Mouse (Mus musculus) Patski (cell line): ENCODE data around the gene Six6. TPM values are rescaled to one million over a fixed set of nuclear protein-coding genes. Genes with fewer than 3 reads are reported as not detected.

Source experiments
- ATAC-seq: fragments of 100-300 bp; one replicate; pipeline ENCODE4 v1.8.0; 2021
- CTCF ChIA-PET: fragments of 350-600 bp; sonication (Branson Sonifier 250); formaldehyde crosslinking; loops from one replicate; lab custom pipeline; 2022; ENCODE audit warnings: inconsistent platforms; lab: Charles Lee
- POLR2A ChIA-PET: fragments of 350-600 bp; sonication (Branson Sonifier 250); formaldehyde crosslinking; loops from one replicate; lab custom pipeline; 2022; ENCODE audit warnings: antibody characterized with exemption, inconsistent platforms; lab: Charles Lee
- DNase-seq: peaks from one replicate; pipeline ENCODE4 v3.0.0-alpha.2; 2011; ENCODE audit warnings: low read depth, low spot score
- H3K27me3 ChIP-seq: fragments of 371-371 bp; one replicate; pipeline ENCODE4 v1.5.1; 2021
- CTCF ChIP-seq: fragments of 100-300 bp; IDR thresholded peaks from one replicate; pipeline ENCODE4 v1.5.1; 2021
- in situ Hi-C: fragments of 300-500 bp; cut with MboI; formaldehyde crosslinking; loops from 3 replicates; pipeline ENCODE4 v1.11.1; 2018; ENCODE audit warnings: low pct_unique_long_range_greater_than_20kb, mixed read lengths
- polyA plus RNA-seq: library from polyadenylated mRNA; unstranded; gene quantifications from one replicate; pipeline ENCODE4 v1.2.3, GENCODE M21; 2021

Six6 gene
- polyA plus RNA-seq, result not detected

DNA sequence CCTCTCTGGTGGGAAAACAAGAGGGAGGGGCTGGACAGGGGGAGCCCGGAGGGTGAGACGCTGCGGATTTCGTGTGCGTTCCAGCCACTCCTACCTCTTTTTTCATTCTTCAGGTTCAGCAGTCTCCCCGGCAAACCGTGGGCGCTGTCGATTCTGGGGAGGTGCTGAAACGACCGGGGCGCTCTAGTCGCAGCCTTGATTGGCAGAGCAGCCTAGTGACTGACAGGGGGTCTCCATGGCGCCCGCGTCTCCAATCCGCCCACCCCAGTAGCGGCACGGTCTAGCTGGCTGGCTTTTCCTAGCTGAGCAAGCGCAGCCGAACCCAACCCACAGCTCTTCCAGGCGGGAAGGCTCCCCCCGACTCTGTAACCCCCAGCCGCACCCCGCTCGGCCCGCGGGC is at the start of gene Six6:
TSS of gene Six6 (plus strand) at position 277 of the 400 bp plus-strand sequence.
- no peak for TF ChIP-seq CTCF
- ChIA-PET CTCF (no interaction called here), POLR2A (no interaction called here)
- DNase-seq, result no peak
- peaks cover 81% of the 10 kb centered on the region for H3K27me3 ChIP-seq
- in situ Hi-C loops, result no loop called here
- ATAC-seq, result no peak

DNA sequence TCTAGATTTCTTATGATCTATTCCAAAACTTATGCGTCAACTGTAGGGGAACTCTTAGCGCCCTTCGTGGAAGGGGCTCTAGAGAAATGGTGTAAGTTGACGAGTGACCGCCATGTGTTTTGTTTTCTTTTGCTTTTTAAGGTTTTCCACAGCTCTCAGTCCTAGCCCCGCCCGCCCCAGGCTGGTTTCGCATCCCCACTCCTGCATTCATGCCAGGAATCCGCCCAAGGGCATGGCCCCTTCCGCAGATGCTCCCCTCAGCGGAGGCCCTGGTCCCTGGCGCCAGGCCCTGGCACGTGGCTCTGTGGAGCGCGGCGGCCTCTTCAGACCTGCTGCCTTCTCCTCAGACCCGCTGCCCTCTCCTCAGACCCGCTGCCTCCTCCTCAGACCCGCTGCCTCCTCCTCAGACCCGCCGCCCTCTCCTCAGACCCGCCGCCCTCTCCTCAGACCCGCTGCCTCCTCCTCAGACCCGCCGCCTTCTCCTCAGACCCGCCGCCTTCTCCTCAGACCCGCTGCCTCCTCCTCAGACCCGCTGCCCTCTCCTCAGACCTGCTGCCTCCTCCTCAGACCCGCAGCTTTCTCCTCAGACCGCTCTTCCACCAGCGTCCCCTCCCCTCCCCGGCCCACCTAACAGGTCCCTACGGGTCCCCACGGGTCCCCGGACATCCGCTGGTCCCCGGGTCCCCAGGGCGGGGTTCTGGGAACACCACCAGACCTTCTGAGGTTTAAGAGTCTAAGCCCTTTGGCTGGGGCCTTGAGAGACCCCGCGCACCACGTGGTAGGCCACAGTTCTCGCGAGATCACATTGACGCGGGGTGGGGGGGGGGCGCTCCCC is 22.3 kb upstream of the Six6 start:
- DNase-seq, result no peak
- peaks cover 50% of the 10 kb centered on the region for H3K27me3 ChIP-seq
- no peak for ATAC-seq
- POLR2A ChIA-PET, result no interaction called here
- CTCF ChIA-PET, result no interaction called here
- no peak for TF ChIP-seq CTCF
- in situ Hi-C loops, result no loop called here

DNA sequence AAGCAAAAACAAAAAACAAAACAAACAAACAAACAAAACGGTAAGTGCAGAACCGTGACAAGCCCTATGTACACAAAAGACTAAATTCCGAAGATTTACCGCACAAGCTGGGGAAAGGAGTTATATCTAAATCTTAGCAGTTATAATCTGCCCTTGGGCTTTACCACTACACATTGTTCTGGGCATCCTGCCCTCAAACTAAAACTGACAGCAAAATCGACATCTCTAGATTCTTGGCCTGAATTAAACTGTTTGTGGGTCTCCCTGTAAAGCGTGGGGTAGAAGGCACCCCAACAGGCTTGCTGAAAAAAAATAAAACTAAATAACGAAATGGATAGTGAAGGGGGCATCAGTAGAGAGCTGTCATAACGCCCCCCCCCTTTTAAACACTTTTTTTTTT is 2.9 kb upstream of the Six6 start:
- no peak for ATAC-seq
- CTCF ChIA-PET, result no interaction called here
- POLR2A ChIA-PET, result interaction anchor here (0.6 to 0.7 kb wide), 2 partner anchors 95 to 613 kb away, joined by 5 to 6 read pairs; no protein-coding TSS in a partner anchor
- DNase-seq, result no peak
- in situ Hi-C loops, result no loop called here
- H3K27me3 ChIP-seq, result peaks cover 52% of the 10 kb centered on the region
- TF ChIP-seq CTCF, result no peak

DNA sequence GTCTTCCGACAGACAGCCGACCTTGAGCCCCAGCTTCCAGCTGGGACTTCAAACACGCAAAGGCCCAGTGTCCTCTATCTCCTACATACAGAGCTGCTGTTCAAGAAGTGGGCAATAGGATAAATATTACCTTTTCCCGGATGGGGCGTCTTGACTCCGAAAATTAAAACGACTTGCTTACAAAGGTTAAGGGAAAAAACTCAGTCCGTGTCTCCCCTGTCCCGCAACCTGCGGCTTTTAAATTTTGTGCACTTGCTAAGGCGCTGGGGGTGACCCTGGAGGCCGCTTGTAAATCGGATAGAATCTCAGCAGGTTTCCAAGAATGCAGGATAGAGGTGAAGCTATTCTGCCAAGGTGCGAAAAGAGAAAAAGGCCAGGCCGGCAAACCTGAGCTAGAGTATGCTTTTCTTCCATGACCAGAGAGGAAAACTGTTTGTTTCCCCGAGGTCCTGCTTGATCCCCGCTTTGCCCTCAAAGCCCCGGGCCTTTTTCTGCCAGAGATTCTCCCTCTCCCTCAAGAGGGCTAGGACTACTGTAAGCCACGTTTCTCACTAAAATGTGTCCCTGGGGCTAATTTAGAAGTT is 2.1 kb upstream of the Six6 start:
- H3K27me3 ChIP-seq, result peaks cover 61% of the 10 kb centered on the region
- POLR2A ChIA-PET, result interaction anchor here (0.6 kb wide), 1 partner anchor 54 kb away, joined by 3 read pairs; no protein-coding TSS in a partner anchor
- ATAC-seq, result no peak
- DNase-seq, result no peak
- in situ Hi-C loops, result no loop called here
- TF ChIP-seq CTCF, result no peak
- CTCF ChIA-PET, result no interaction called here

DNA sequence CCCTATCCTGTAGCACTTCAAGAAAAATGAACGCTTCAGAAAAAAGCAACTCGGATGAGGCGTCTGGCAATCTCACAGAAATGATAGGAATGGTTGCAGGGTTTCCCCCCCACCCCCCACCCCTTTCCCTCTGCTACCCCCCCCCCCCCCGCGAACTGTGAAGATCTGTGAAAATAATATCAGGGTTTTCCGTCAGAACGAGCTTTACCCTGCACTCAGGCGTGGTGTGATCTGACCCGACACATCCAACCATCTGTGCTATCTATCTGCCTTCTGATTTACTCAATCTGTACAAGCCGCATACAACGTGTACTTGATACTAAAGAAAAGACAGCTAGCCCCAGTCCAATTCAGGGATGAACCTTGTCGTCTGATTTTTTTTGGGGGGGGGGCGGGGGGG is 1.5 kb upstream of the Six6 start:
- ChIA-PET CTCF (no interaction called here), POLR2A (no interaction called here)
- DNase-seq (no peak), ATAC-seq (no peak)
- peaks cover 66% of the 10 kb centered on the region for H3K27me3 ChIP-seq
- TF ChIP-seq CTCF, result no peak
- in situ Hi-C loops, result no loop called here

DNA sequence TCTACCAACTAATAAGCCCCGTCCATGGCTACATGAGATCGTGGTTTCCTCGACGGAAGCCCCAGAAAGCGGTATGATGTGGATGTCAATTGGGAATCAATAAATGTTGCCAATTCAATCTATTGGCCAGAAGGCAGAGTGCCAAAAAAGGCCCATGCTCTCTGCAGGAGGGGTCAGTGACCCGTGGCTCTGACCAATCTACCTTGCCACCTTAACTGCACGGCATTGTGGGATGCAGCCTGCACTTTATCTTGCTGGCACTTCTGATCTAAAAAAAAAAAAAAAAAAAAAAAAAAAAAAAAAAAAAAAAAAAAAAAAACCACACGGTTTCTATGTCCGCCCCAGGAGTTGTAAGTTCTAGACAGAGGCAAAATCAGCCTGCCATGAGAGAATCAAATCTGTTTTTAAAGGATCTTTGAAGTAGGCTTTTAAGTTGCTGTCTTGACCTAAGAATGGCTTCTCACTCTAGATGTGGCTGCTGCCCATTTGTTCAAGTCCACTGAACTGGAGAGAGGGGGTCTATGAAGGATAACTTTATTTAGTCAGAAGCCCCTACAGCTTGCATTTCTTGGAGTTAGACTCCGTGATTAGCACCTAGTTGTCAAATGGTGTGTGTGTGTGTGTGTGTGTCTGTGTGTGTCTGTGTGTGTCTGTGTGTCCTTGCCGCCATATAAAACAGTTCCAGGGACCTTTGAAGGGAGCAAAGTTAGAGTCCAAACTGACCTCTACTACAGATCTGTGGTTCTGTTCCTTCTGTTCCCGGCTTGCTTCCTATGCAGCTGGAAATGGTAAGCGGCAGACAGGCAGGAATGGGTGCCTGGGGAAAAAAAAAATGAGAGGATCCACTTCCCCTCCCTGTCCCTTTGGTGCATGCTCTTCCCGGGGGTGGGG is 847 bp upstream of the Six6 start:
- ChIA-PET CTCF (no interaction called here), POLR2A (no interaction called here)
- TF ChIP-seq CTCF, result no peak
- in situ Hi-C loops, result no loop called here
- DNase-seq (no peak), ATAC-seq (no peak)
- H3K27me3 ChIP-seq, result peaks cover 73% of the 10 kb centered on the region

DNA sequence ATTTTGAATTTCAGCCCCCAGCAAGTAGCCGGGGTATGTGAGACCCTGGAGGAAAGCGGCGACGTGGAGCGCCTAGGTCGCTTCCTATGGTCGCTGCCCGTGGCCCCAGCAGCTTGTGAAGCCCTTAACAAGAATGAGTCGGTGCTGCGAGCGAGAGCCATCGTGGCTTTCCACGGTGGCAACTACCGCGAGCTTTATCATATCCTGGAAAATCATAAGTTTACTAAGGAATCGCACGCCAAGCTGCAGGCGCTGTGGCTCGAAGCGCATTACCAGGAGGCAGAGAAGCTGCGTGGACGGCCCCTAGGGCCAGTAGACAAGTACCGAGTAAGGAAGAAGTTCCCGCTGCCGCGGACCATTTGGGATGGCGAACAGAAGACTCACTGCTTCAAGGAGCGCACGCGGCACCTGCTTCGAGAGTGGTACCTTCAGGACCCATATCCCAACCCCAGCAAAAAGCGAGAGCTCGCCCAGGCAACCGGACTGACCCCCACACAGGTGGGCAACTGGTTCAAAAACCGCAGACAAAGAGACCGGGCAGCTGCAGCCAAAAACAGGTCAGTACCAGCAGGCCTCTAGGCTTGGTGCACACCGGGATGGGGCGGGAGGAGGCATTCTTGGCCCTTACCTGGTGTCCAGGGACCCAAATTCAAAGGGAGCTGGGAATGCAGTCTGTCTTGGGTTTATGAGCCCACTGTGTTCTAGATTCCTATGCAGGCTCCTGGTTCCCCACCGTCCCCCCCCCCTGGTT is 554 bp downstream of the Six6 start, which contains the start of gene 4930447C04Rik:
TSS of gene 4930447C04Rik (minus strand) at position 704 of the 751 bp plus-strand sequence.
- ChIA-PET CTCF (no interaction called here), POLR2A (no interaction called here)
- in situ Hi-C loops, result no loop called here
- ATAC-seq (no peak), DNase-seq (no peak)
- peaks cover 80% of the 10 kb centered on the region for H3K27me3 ChIP-seq
- no peak for TF ChIP-seq CTCF

DNA sequence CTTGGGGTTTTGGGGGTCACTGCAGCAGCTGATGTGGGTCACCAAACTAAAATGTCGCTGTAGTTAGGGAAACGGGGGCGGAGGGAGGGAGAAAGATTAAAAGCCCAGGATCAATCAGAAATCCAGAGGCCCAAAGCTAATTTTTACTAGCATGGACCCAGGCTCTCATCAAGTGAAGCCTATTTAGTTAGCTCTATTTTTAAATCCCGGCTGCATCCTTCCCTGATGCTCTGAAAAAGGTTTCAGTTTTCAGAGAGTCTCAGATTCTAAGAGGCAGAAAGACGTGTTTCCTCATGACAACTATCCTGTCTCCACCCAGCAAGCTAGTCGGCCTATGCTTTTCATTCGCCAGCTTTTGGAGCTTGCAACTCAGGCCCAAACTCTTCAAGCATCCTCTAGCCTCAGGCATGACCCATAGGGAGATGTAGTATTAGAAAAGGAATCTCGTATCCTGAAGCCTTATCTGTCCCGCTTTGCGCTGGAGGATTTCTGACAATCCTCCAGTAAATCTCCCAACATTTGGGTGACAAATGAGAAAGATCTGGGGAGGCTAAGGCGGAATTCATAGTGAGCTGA is 1.2 kb downstream of the Six6 start:
- peaks cover 79% of the 10 kb centered on the region for H3K27me3 ChIP-seq
- DNase-seq, result no peak

DNA sequence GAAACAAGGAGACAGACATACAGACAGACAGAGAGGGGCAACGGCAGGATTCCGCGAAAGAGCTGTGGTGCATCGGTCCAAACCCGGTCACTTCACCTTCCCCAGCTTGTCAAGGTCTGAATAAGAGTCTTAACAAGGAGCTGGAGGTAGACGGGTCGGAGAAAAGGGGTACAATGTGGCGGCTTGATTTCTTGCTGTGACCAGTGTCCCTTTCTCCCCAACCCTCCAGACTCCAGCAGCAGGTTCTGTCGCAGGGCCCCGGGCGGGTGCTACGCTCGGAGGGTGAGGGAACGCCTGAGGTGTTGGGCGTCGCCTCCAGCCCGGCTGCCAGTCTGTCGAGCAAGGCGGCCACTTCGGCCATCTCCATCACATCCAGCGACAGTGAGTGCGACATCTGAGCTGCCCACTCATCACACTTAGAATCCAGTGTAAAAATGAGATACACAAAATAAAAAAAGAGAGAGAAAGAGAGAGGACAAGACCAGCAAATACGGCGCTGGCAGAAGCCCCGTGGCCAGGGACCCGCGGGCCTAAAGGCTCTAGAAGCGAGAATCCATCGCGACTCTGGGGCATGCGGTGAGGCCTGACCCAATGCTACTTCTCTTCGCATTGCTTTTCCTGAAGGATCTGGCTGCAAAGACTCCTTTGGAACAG is 1.8 kb downstream of the Six6 start:
- DNase-seq (no peak), ATAC-seq (no peak)
- in situ Hi-C loops, result no loop called here
- POLR2A ChIA-PET, result no interaction called here
- CTCF ChIA-PET, result no interaction called here
- TF ChIP-seq CTCF, result no peak
- peaks cover 84% of the 10 kb centered on the region for H3K27me3 ChIP-seq

More for the DNA sequence above, 1.2 kb downstream of the Six6 start:
- ATAC-seq, result no peak
- ChIA-PET POLR2A (no interaction called here), CTCF (no interaction called here)
- TF ChIP-seq CTCF, result no peak
- in situ Hi-C loops, result no loop called here
